Mouse (Mus musculus): ENCODE results near the gene Tead1.

The Tead1 gene

GRCm38 (mm10) chr7:112937089-112937488, 258.0 kb downstream of the Tead1 start:
- no peak for DNase-seq

- no peak for DNase-seq
Measured at GRCm38 (mm10) chr7:112938959-112939358, 259.8 kb downstream of the Tead1 start.

- no peak for DNase-seq
Measured at GRCm38 (mm10) chr7:112942567-112942966, 263.4 kb downstream of the Tead1 start.

- no peak for DNase-seq
Measured at GRCm38 (mm10) chr7:112943056-112943455, 263.9 kb downstream of the Tead1 start.

GRCm38 (mm10) chr7:112946706-112947105, 267.6 kb downstream of the Tead1 start:
- no peak for DNase-seq

- DNase-seq: peak; percentile 75
Measured at GRCm38 (mm10) chr7:112953777-112954291, 274.7 kb downstream of the Tead1 start, which contains the start of gene Rassf10. Gene Rassf10, plus strand, starts transcription at chr7:112953962.

GRCm38 (mm10) chr7:112954351-112955102, 275.4 kb downstream of the Tead1 start:
- DNase-seq: peak; percentile 7

- peak; percentile 35 for DNase-seq
Measured at GRCm38 (mm10) chr7:112955103-112955827, 276.1 kb downstream of the Tead1 start.

- no peak for DNase-seq
Measured at GRCm38 (mm10) chr7:112955955-112956354, 276.8 kb downstream of the Tead1 start.

Measured in lung, postnatal 14 days (tissue).